Mouse (Mus musculus) liver, embryonic 15.5 days (tissue): ENCODE results near the gene Igfbp4. TPM values are rescaled to one million over a fixed set of nuclear protein-coding genes. Genes with fewer than 3 reads are reported as not detected.

ENCODE experiments used
- ATAC-seq: fragments of 200-750 bp; cut with Nextera tagmentation; 2 replicates; pipeline ENCODE4 v1.8.0; 2017; ENCODE audit warnings: moderate number of reproducible peaks, mild to moderate bottlenecking, moderate library complexity; ENCODE audit not compliant: insufficient read depth
- H3K27ac ChIP-seq: fragments of 300-500 bp; sonication (generic); replicated peaks from 2 replicates; pipeline ENCODE4 v1.5.1; 2015; ENCODE audit warnings: mild to moderate bottlenecking, inconsistent platforms
- H3K27me3 ChIP-seq: fragments of 300-500 bp; sonication (generic); 2 replicates; pipeline ENCODE4 v1.6.1; 2015; ENCODE audit warnings: mild to moderate bottlenecking, inconsistent platforms
- H3K36me3 ChIP-seq: fragments of 300-500 bp; sonication (generic); replicated peaks from 2 replicates; pipeline ENCODE4 v1.6.1; 2015; ENCODE audit warnings: moderate library complexity, mild to moderate bottlenecking, inconsistent platforms
- H3K4me1 ChIP-seq: fragments of 300-500 bp; sonication (generic); replicated peaks from 2 replicates; pipeline ENCODE4 v1.6.1; 2015; ENCODE audit warnings: inconsistent platforms
- H3K4me2 ChIP-seq: fragments of 300-500 bp; sonication (generic); 2 replicates; pipeline ENCODE4 v1.6.1; 2015; ENCODE audit warnings: moderate library complexity, mild to moderate bottlenecking, inconsistent platforms
- H3K4me3 ChIP-seq: fragments of 300-500 bp; sonication (generic); replicated peaks from 2 replicates; pipeline ENCODE4 v1.5.1; 2015; ENCODE audit warnings: mild to moderate bottlenecking, inconsistent platforms
- H3K9ac ChIP-seq: fragments of 300-500 bp; sonication (generic); 2 replicates; pipeline ENCODE4 v1.6.1; 2015; ENCODE audit warnings: moderate library complexity, mild to moderate bottlenecking, inconsistent platforms
- H3K9me3 ChIP-seq: fragments of 300-500 bp; sonication (generic); replicated peaks from 2 replicates; pipeline ENCODE4 v1.6.1; 2016; ENCODE audit warnings: inconsistent platforms
- WGBS: fragments of 180-500 bp; shearing (Covaris S2); methylation state at CpG from one replicate; pipeline ENCODE4 v1.1.7; 2015; ENCODE audit warnings: mixed read lengths; ENCODE audit not compliant: insufficient replicate concordance; 5-methylcytosine and 5-hydroxymethylcytosine counted together
- polyA plus RNA-seq: library from polyadenylated mRNA; unstranded; fragments of >200 nt; fragmentation: Nextera tagmentation; extraction: Ambion mirVana; gene quantifications from 2 replicates; pipeline ENCODE4 v1.2.1, GENCODE M21; 2015

Gene Igfbp4
- polyA plus RNA-seq, 1 experiment from 2014 or later, result 249 TPM

- H3K9ac ChIP-seq, result no peak overlapping the region
- 0 out of 2 replicates have a peak, but pooled peaks cover 3% of the 10 kb centered on the region for H3K27me3 ChIP-seq
- 58% methylated on average over 8 of the region's 8 CpGs for WGBS
- no peak overlapping the region for H3K27ac ChIP-seq
- no peaks in the 10 kb centered on the region for H3K9me3 ChIP-seq
- H3K4me3 ChIP-seq, result no peak overlapping the region
- ATAC-seq, result no peak
- H3K4me1 ChIP-seq, result 0 out of 2 replicates have a peak, but pooled peaks cover 3% of the 10 kb centered on the region
- no peaks in the 10 kb centered on the region for H3K36me3 ChIP-seq
- H3K4me2 ChIP-seq, result no peak overlapping the region
These were observed 41.1 kb downstream of the Igfbp4 start for GRCm38 (mm10) chr11:99082098-99082497.

- no peak overlapping the region for H3K4me2 ChIP-seq
- no peak overlapping the region for H3K27ac ChIP-seq
- H3K4me1 ChIP-seq, result 0 out of 2 replicates have a peak, but pooled peaks cover 3% of the 10 kb centered on the region
- 78% methylated on average over 8 of the region's 8 CpGs for WGBS
- ATAC-seq, result no peak
- H3K9me3 ChIP-seq, result no peaks in the 10 kb centered on the region
- no peak overlapping the region for H3K4me3 ChIP-seq
- H3K27me3 ChIP-seq, result peaks cover 5% of the 10 kb centered on the region; the same call in 1 of the 2 replicates
- H3K9ac ChIP-seq, result no peak overlapping the region
- H3K36me3 ChIP-seq, result no peaks in the 10 kb centered on the region
These were observed 42.5 kb downstream of the Igfbp4 start for GRCm38 (mm10) chr11:99083516-99083915.

GRCm38 (mm10) chr11:99084366-99084765 is 43.3 kb downstream of the Igfbp4 start:
- no peak for ATAC-seq
- H3K4me1 ChIP-seq, result 0 out of 2 replicates have a peak, but pooled peaks cover 3% of the 10 kb centered on the region
- 66% methylated on average over 9 of the region's 9 CpGs for WGBS
- H3K9ac ChIP-seq, result no peak overlapping the region
- H3K4me3 ChIP-seq, result no peak overlapping the region
- H3K36me3 ChIP-seq, result no peaks in the 10 kb centered on the region
- H3K4me2 ChIP-seq, result no peak overlapping the region
- peaks cover 7% of the 10 kb centered on the region; the same call in 1 of the 2 replicates for H3K27me3 ChIP-seq
- no peak overlapping the region for H3K27ac ChIP-seq
- H3K9me3 ChIP-seq, result no peaks in the 10 kb centered on the region

GRCm38 (mm10) chr11:99088486-99088885 is 47.4 kb downstream of the Igfbp4 start:
- Histone ChIP-seq H3K36me3 (no peaks in the 10 kb centered on the region), H3K9me3 (no peaks in the 10 kb centered on the region), H3K27me3 (peaks cover 4% of the 10 kb centered on the region; the same call in 1 of the 2 replicates), H3K27ac (no peak overlapping the region), H3K4me1 (no peaks in the 10 kb centered on the region), H3K4me3 (no peak overlapping the region), H3K4me2 (no peak overlapping the region), H3K9ac (no peak overlapping the region)
- 40% methylated on average over 2 of the region's 2 CpGs for WGBS
- no peak for ATAC-seq

- Histone ChIP-seq H3K4me1 (no peaks in the 10 kb centered on the region), H3K27me3 (peaks cover 4% of the 10 kb centered on the region; the same call in 1 of the 2 replicates), H3K9me3 (no peaks in the 10 kb centered on the region), H3K27ac (no peak within 1 kb of the TSS), H3K9ac (no peak within 1 kb of the TSS), H3K4me3 (no peak within 1 kb of the TSS), H3K4me2 (no peak within 1 kb of the TSS), H3K36me3 (no peaks in the 10 kb centered on the region)
- WGBS, result 53% methylated on average over 14 of the region's 14 CpGs
- no peak for ATAC-seq
These were observed 48.1 kb downstream of the Igfbp4 start, which contains the start of gene Tns4 for GRCm38 (mm10) chr11:99089077-99089601. Tns4 (minus strand) TSS chr11:99089306.

- peaks cover 4% of the 10 kb centered on the region; the same call in 1 of the 2 replicates for H3K27me3 ChIP-seq
- no peaks in the 10 kb centered on the region for H3K36me3 ChIP-seq
- 62% methylated on average over 8 of the region's 8 CpGs for WGBS
- no peak overlapping the region for H3K4me3 ChIP-seq
- no peak overlapping the region for H3K4me2 ChIP-seq
- no peak for ATAC-seq
- no peaks in the 10 kb centered on the region for H3K4me1 ChIP-seq
- H3K9ac ChIP-seq, result no peak overlapping the region
- H3K27ac ChIP-seq, result no peak overlapping the region
- H3K9me3 ChIP-seq, result no peaks in the 10 kb centered on the region
These were observed 49.3 kb downstream of the Igfbp4 start for GRCm38 (mm10) chr11:99090391-99090790.

- no peaks in the 10 kb centered on the region for H3K4me1 ChIP-seq
- H3K4me2 ChIP-seq, result no peak overlapping the region
- no peak for ATAC-seq
- no peaks in the 10 kb centered on the region for H3K9me3 ChIP-seq
- peaks cover 4% of the 10 kb centered on the region; the same call in 1 of the 2 replicates for H3K27me3 ChIP-seq
- WGBS, result 29% methylated on average over 2 of the region's 2 CpGs
- no peak overlapping the region for H3K9ac ChIP-seq
- no peaks in the 10 kb centered on the region for H3K36me3 ChIP-seq
- no peak overlapping the region for H3K4me3 ChIP-seq
- H3K27ac ChIP-seq, result no peak overlapping the region
These were observed 50.6 kb downstream of the Igfbp4 start for GRCm38 (mm10) chr11:99091666-99092065.

GRCm38 (mm10) chr11:99093740-99094139 is 52.7 kb downstream of the Igfbp4 start:
- WGBS, result 44% methylated on average over 7 of the region's 7 CpGs
- Histone ChIP-seq H3K4me3 (no peak overlapping the region), H3K27ac (no peak overlapping the region), H3K4me1 (no peaks in the 10 kb centered on the region), H3K9me3 (no peaks in the 10 kb centered on the region), H3K36me3 (no peaks in the 10 kb centered on the region), H3K9ac (no peak overlapping the region), H3K27me3 (no peaks in the 10 kb centered on the region), H3K4me2 (no peak overlapping the region)
- ATAC-seq, result no peak

- Histone ChIP-seq H3K27me3 (no peaks in the 10 kb centered on the region), H3K4me1 (no peaks in the 10 kb centered on the region), H3K9me3 (no peaks in the 10 kb centered on the region), H3K9ac (no peak overlapping the region), H3K4me3 (no peak overlapping the region), H3K36me3 (no peaks in the 10 kb centered on the region), H3K27ac (no peak overlapping the region), H3K4me2 (no peak overlapping the region)
- ATAC-seq, result no peak
- WGBS, result 48% methylated on average over 2 of the region's 2 CpGs
These were observed 54.0 kb downstream of the Igfbp4 start for GRCm38 (mm10) chr11:99094911-99095676.

- no peak for ATAC-seq
- H3K4me2 ChIP-seq, result no peak overlapping the region
- H3K27ac ChIP-seq, result no peak overlapping the region
- H3K4me1 ChIP-seq, result no peaks in the 10 kb centered on the region; the same call in 1 of the 2 replicates
- H3K9me3 ChIP-seq, result no peaks in the 10 kb centered on the region
- no peaks in the 10 kb centered on the region for H3K36me3 ChIP-seq
- WGBS, result 67% methylated on average over 4 of the region's 4 CpGs
- no peak overlapping the region for H3K4me3 ChIP-seq
- no peak overlapping the region for H3K9ac ChIP-seq
- H3K27me3 ChIP-seq, result no peaks in the 10 kb centered on the region
These were observed 54.7 kb downstream of the Igfbp4 start for GRCm38 (mm10) chr11:99095759-99096158.

GRCm38 (mm10) chr11:99096417-99096816 is 55.4 kb downstream of the Igfbp4 start:
- 75% methylated on average over 4 of the region's 4 CpGs for whole genome bisulfite sequencing
- Histone ChIP-seq H3K9ac (no peak overlapping the region), H3K36me3 (no peaks in the 10 kb centered on the region), H3K9me3 (no peaks in the 10 kb centered on the region), H3K27ac (no peak overlapping the region), H3K4me3 (no peak overlapping the region), H3K4me1 (no peaks in the 10 kb centered on the region; the same call in 1 of the 2 replicates), H3K27me3 (no peaks in the 10 kb centered on the region), H3K4me2 (no peak overlapping the region)
- no peak for ATAC-seq
